Mouse (Mus musculus) liver, adult 2 months (tissue): ENCODE data around the gene Sp7. TPM values are rescaled to one million over a fixed set of nuclear protein-coding genes. Genes with fewer than 3 reads are reported as not detected.

Experiments used
- DNase-seq: peaks from one replicate; pipeline ENCODE4 v3.0.0-alpha.2; 2011; ENCODE audit warnings: low read depth, low spot score; ENCODE audit errors: extremely low read depth
- H3K27ac ChIP-seq: fragments of 200-500 bp; replicated peaks from 2 replicates; pipeline ENCODE4 v1.5.1; 2012; ENCODE audit warnings: low read depth, mild to moderate bottlenecking, control low read depth, inconsistent platforms, low read length; ENCODE audit not compliant: insufficient read depth
- H3K27me3 ChIP-seq: fragments of 200-500 bp; 2 replicates; pipeline ENCODE4 v1.6.1; 2012; ENCODE audit warnings: mild to moderate bottlenecking, moderate library complexity, low read length, inconsistent platforms; ENCODE audit not compliant: control insufficient read depth, insufficient read depth
- H3K36me3 ChIP-seq: fragments of 200-500 bp; 2 replicates; pipeline ENCODE4 v1.6.1; 2012; ENCODE audit warnings: low read length, inconsistent platforms; ENCODE audit not compliant: control insufficient read depth, insufficient read depth
- H3K4me1 ChIP-seq: fragments of 200-500 bp; 2 replicates; pipeline ENCODE4 v1.6.1; 2011; ENCODE audit warnings: low read length; ENCODE audit not compliant: control insufficient read depth, insufficient read depth
- H3K4me3 ChIP-seq: fragments of 200-500 bp; 2 replicates; pipeline ENCODE4 v1.5.1; 2011; ENCODE audit warnings: low read depth, mild to moderate bottlenecking, control low read depth, low read length, moderate library complexity; ENCODE audit not compliant: insufficient read depth
- H3K79me2 ChIP-seq: fragments of 200-500 bp; 2 replicates; pipeline ENCODE4 v1.6.1; 2012; ENCODE audit warnings: inconsistent platforms, mild to moderate bottlenecking, low read length, moderate library complexity; ENCODE audit not compliant: control insufficient read depth, insufficient read depth
- H3K9ac ChIP-seq: fragments of 200-500 bp; 2 replicates; pipeline ENCODE4 v1.6.1; 2012; ENCODE audit warnings: low read depth, mild to moderate bottlenecking, control low read depth, inconsistent platforms, low read length
- CTCF ChIP-seq: fragments of 200-500 bp; IDR thresholded peaks from 2 replicates; pipeline ENCODE4 v1.5.1; 2011; ENCODE audit warnings: low read depth, low read length, control low read depth
- POLR2A ChIP-seq: fragments of 200-500 bp; IDR thresholded peaks from 2 replicates; pipeline ENCODE4 v1.6.1; 2011; ENCODE audit warnings: low read length, control low read depth; ENCODE audit not compliant: insufficient read depth; ENCODE audit errors: extremely low read depth
- WGBS: fragments of 180-500 bp; shearing (Covaris S2); methylation state at CpG from one replicate; pipeline ENCODE4 v1.1.7; 2018; 5-methylcytosine and 5-hydroxymethylcytosine counted together
- polyA plus RNA-seq: library from polyadenylated mRNA; depleted of rRNA; stranded (reverse); fragments of >200 nt; gene quantifications from 2 replicates; pipeline ENCODE4 v1.2.3, GENCODE M21; 2012; rRNA removed
- total RNA-seq: library from RNA; depleted of rRNA; stranded (reverse); fragments of >200 nt; gene quantifications from 2 replicates; pipeline ENCODE4 v1.2.3, GENCODE M21; 2014; rRNA removed

Sp7 gene
- not detected in 2 replicates for total RNA-seq
- polyA plus RNA-seq: not detected in 2 replicates

GRCm38 (mm10) chr15:102366733-102367344 lies at the start of gene Sp7:
Gene Sp7, minus strand, starts transcription at chr15:102367182.
- Histone ChIP-seq H3K27ac (no peak within 1 kb of the TSS), H3K9ac (no peak within 1 kb of the TSS), H3K27me3 (peaks cover 18% of the 10 kb centered on the region; the same call in 1 of the 2 replicates), H3K36me3 (no peaks in the 10 kb centered on the region), H3K79me2 (no peaks in the 10 kb centered on the region), H3K4me1 (no peaks in the 10 kb centered on the region), H3K4me3 (no peak within 1 kb of the TSS)
- no peak for DNase-seq
- 14% methylated on average over 15 of the region's 15 CpGs for WGBS
- no peak for TF ChIP-seq POLR2A
- no peak for TF ChIP-seq CTCF

- H3K79me2 ChIP-seq: peaks cover 20% of the 10 kb centered on the region
- H3K4me1 ChIP-seq: peaks cover 16% of the 10 kb centered on the region
- no peak for DNase-seq
- no peaks in the 10 kb centered on the region for H3K27me3 ChIP-seq
- no peak overlapping the region; the same call in 1 of the 2 replicates for H3K27ac ChIP-seq
- H3K4me3 ChIP-seq: no peak overlapping the region
- peaks cover 22% of the 10 kb centered on the region for H3K36me3 ChIP-seq
- no peak overlapping the region for H3K9ac ChIP-seq
- TF ChIP-seq CTCF (no peak), POLR2A (no peak)
These were observed 46.7 kb upstream of the Sp7 start for GRCm38 (mm10) chr15:102413687-102414086.

GRCm38 (mm10) chr15:102411077-102411476 lies 44.1 kb upstream of the Sp7 start:
- Histone ChIP-seq H3K36me3 (peaks cover 29% of the 10 kb centered on the region), H3K4me3 (no peak overlapping the region), H3K9ac (no peak overlapping the region), H3K4me1 (peaks cover 16% of the 10 kb centered on the region), H3K79me2 (peaks cover 30% of the 10 kb centered on the region), H3K27me3 (no peaks in the 10 kb centered on the region), H3K27ac (no peak overlapping the region)
- TF ChIP-seq CTCF (no peak), POLR2A (no peak)
- DNase-seq: no peak
- WGBS: 74% methylated on average over 1 of the region's 1 CpGs

- H3K9ac ChIP-seq: no peak overlapping the region
- peaks cover 19% of the 10 kb centered on the region for H3K4me1 ChIP-seq
- whole genome bisulfite sequencing: 90% methylated on average over 3 of the region's 3 CpGs
- H3K27me3 ChIP-seq: no peaks in the 10 kb centered on the region
- peaks cover 30% of the 10 kb centered on the region for H3K79me2 ChIP-seq
- no peak overlapping the region for H3K27ac ChIP-seq
- peaks cover 28% of the 10 kb centered on the region for H3K36me3 ChIP-seq
- H3K4me3 ChIP-seq: no peak overlapping the region
- TF ChIP-seq CTCF (no peak), POLR2A (no peak)
- DNase-seq: no peak
These were observed 42.3 kb upstream of the Sp7 start for GRCm38 (mm10) chr15:102409286-102409685.

GRCm38 (mm10) chr15:102408558-102409130 lies 41.7 kb upstream of the Sp7 start:
- H3K4me1 ChIP-seq: peaks cover 19% of the 10 kb centered on the region
- H3K27me3 ChIP-seq: no peaks in the 10 kb centered on the region
- no peak overlapping the region for H3K27ac ChIP-seq
- TF ChIP-seq POLR2A (no peak), CTCF (no peak)
- H3K4me3 ChIP-seq: no peak overlapping the region
- H3K9ac ChIP-seq: no peak overlapping the region
- H3K79me2 ChIP-seq: peaks cover 30% of the 10 kb centered on the region
- peaks cover 25% of the 10 kb centered on the region for H3K36me3 ChIP-seq
- DNase-seq: no peak
- WGBS: 75% methylated on average over 2 of the region's 2 CpGs
